Mouse (Mus musculus) lung, embryonic 15.5 days (tissue): ENCODE measurements around the gene Vps45. TPM values are rescaled to one million over a fixed set of nuclear protein-coding genes. Genes with fewer than 3 reads are reported as not detected.
"Not testable (repeated sequence)": the region's sequence is repeated elsewhere in the genome, so short reads cannot be mapped to it uniquely, and the experiment has no call there.

Experiments used
- ATAC-seq: fragments of 200-750 bp; cut with Nextera tagmentation; 2 replicates; pipeline ENCODE4 v1.8.0; 2017; ENCODE audit warnings: moderate number of reproducible peaks, borderline replicate concordance; ENCODE audit not compliant: low FRiP score, low TSS enrichment; ENCODE audit errors: extremely low read depth
- H3K27ac ChIP-seq: fragments of 300-500 bp; sonication (generic); 2 replicates; pipeline ENCODE4 v1.5.1; 2015; ENCODE audit warnings: moderate library complexity, mild to moderate bottlenecking, inconsistent platforms
- H3K27me3 ChIP-seq: fragments of 300-500 bp; sonication (generic); 2 replicates; pipeline ENCODE4 v1.6.1; 2015; ENCODE audit warnings: inconsistent platforms
- H3K36me3 ChIP-seq: fragments of 300-500 bp; sonication (generic); 2 replicates; pipeline ENCODE4 v1.6.1; 2015; ENCODE audit warnings: inconsistent platforms
- H3K4me1 ChIP-seq: fragments of 300-500 bp; sonication (generic); 2 replicates; pipeline ENCODE4 v1.6.1; 2015; ENCODE audit warnings: inconsistent platforms
- H3K4me2 ChIP-seq: fragments of 300-500 bp; sonication (generic); 2 replicates; pipeline ENCODE4 v1.6.1; 2015; ENCODE audit warnings: inconsistent platforms, mild to moderate bottlenecking, moderate library complexity
- H3K4me3 ChIP-seq: fragments of 300-500 bp; sonication (generic); 2 replicates; pipeline ENCODE4 v1.5.1; 2015; ENCODE audit warnings: mild to moderate bottlenecking, inconsistent platforms
- H3K9ac ChIP-seq: fragments of 300-500 bp; sonication (generic); 2 replicates; pipeline ENCODE4 v1.6.1; 2015; ENCODE audit warnings: inconsistent platforms
- H3K9me3 ChIP-seq: fragments of 300-500 bp; sonication (generic); 2 replicates; pipeline ENCODE4 v1.6.1; 2016; ENCODE audit warnings: inconsistent platforms
- WGBS: fragments of 180-500 bp; shearing (Covaris S2); methylation state at CpG from one replicate; pipeline ENCODE4 v1.1.7; 2015; 5-methylcytosine and 5-hydroxymethylcytosine counted together
- polyA plus RNA-seq: library from polyadenylated mRNA; unstranded; fragments of >200 nt; fragmentation: Nextera tagmentation; extraction: Ambion mirVana; gene quantifications from 2 replicates; pipeline ENCODE4 v1.2.1, GENCODE M21; 2015

Vps45 gene
- polyA plus RNA-seq, 1 experiment from 2014 or later: 32.2 TPM

DNA sequence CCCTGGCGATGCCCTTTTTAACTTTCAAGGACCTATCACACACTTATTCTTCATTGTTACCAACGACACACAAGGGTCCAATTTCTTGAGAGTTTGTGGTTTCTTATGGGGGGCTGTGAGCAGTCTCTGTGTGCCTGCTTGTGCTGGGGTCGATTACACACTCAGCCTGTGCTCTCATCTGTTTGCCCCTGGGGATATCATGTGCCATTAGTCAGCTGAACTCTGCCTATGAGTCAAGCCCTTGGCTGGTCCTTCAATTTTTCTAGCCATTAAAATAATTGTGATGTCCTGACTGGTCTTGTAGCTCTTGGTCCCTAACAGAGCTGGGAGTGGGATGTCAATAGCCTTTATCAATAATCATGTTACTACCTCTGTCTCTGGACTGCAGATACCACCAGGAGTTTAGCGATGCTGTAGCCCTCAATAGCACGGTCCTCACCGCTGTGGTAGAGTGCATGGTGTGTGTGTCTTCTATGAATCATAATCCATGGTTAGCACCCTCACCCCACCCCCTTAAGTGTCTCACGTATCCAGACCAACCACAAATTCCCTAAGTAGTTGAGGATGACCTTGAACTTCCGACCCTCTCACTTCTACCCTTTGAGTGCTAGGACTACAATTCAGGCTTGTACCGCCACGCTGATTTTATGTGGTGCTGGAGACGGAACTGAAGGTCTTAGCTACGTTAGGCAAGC is 77.8 kb downstream of the Vps45 start:
- H3K9ac ChIP-seq: no peak overlapping the region
- H3K4me2 ChIP-seq: no peak overlapping the region
- H3K4me3 ChIP-seq: no peak overlapping the region
- 72% methylated on average over 12 of the region's 12 CpGs for WGBS
- H3K4me1 ChIP-seq: peaks cover 9% of the 10 kb centered on the region
- H3K9me3 ChIP-seq: no peaks in the 10 kb centered on the region
- no peak for ATAC-seq
- H3K27ac ChIP-seq: no peak overlapping the region
- H3K36me3 ChIP-seq: no peaks in the 10 kb centered on the region
- no peaks in the 10 kb centered on the region; the same call in 1 of the 2 replicates for H3K27me3 ChIP-seq

DNA sequence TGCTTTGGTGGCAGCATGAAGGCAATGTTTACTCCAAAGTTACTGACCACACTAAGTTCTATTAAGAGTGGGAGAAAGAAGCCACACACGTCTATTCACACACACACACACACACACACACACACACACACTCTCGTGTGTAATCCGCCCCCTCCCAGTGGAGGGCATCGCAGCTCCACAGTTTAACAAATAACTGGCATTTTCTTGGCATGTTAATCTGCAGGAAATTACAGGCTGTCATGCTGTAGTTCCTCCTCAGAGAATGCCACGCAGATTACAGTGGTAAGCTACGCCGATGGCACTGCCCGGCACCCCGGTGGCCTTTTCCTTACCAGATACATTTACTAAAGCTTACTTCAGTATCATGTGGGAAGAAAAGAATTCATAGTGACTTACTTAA is 80.0 kb downstream of the Vps45 start:
- no peak overlapping the region for H3K4me3 ChIP-seq
- ATAC-seq: no peak
- no peaks in the 10 kb centered on the region for H3K36me3 ChIP-seq
- no peak overlapping the region for H3K4me2 ChIP-seq
- H3K9ac ChIP-seq: no peak overlapping the region
- 71% methylated on average over 9 of the region's 9 CpGs for WGBS
- H3K4me1 ChIP-seq: peaks cover 3% of the 10 kb centered on the region
- peaks cover 5% of the 10 kb centered on the region; the same call in 1 of the 2 replicates for H3K27me3 ChIP-seq
- no peaks in the 10 kb centered on the region for H3K9me3 ChIP-seq
- no peak overlapping the region for H3K27ac ChIP-seq

DNA sequence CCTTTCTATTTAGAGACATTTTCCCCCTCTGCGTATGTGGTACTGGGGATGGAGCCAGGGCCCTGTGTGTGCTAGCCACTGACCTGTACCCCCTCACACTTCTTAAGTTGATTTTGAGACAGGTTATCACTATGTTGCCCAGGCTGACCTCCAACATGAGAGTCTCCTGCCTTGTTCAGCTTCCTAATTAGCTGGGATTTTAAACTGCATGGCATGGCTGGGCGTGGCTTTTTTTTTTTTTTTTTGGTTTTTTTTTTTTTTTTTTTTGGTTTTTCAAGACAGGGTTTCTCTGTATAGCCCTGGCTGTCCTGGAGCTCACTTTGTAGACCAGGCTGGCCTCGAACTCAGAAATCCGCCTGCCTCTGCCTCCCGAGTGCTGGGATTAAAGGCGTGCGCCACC is 80.7 kb downstream of the Vps45 start:
- ATAC-seq, H3K9ac ChIP-seq: not testable (repeated sequence)

DNA sequence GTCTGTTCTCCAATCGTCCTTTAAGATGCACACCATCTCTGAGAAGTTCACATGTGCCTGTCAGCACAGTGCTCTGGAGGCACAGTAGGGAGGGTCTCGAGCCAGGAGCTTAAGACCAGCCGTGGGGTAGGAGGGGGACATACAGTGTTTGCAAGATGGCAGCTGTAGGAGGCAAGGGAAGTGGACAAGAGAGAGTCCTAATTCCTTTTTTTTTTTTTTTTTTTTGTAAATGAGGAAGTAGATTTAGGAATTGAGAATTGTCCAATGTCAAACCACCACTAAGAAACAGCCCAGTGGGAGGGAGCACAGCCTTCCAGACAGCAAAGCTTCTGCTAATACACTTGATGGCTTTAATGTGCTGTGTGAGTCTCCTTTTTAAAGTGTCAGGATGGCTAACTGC is 81.2 kb downstream of the Vps45 start:
- Histone ChIP-seq H3K36me3 (no peaks in the 10 kb centered on the region), H3K9me3 (no peaks in the 10 kb centered on the region), H3K9ac (no peak overlapping the region), H3K27me3 (peaks cover 11% of the 10 kb centered on the region; the same call in 1 of the 2 replicates), H3K4me2 (no peak overlapping the region), H3K27ac (no peak overlapping the region), H3K4me1 (peaks cover 11% of the 10 kb centered on the region), H3K4me3 (no peak overlapping the region)
- no peak for ATAC-seq
- 55% methylated on average over 3 of the region's 3 CpGs for WGBS

More for the DNA sequence above, 80.7 kb downstream of the Vps45 start:
- not testable (repeated sequence) for H3K9me3 ChIP-seq, H3K4me3 ChIP-seq, H3K27ac ChIP-seq, H3K4me2 ChIP-seq, H3K4me1 ChIP-seq, H3K36me3 ChIP-seq
- 91% methylated on average over 7 of the region's 7 CpGs for WGBS
- H3K27me3 ChIP-seq: peaks cover 10% of the 10 kb centered on the region; the same call in 1 of the 2 replicates

DNA sequence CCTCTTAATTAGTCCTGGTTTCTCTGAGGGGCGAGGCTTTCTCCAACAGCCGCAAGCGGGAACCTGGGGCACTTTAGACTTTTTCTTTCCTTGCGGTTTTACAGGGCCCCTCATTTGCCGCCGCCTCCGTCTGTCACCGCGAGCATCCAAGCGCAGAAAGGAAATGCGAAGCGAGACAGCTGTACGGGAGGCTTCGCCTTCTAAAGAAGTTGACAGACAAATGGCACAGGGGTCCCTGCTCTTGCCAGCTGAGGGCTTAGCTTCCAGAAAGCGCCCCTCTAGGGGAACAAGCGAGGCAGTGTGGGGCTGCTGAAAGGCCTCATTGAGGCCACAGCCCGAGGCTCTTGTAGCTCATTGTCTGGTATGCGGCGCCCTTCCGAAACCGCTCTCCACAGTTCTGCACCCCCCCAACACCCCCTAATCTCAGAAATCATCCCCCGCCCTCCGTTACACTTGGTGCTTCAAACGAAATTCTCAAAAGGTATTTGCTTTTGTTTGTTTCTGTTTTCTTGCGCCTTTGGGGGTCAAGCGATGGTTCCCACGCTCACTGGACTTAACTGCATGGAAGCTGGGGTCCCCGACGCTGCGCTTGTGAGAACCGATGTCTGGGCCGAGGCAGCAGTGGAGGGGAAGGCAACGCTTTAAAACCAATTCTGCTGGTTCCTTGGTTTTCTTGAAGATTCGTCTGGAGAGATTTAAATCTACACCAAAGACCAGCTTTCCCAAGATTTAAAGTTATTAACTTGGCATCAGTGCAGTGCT is 85.2 kb downstream of the Vps45 start:
- no peaks in the 10 kb centered on the region for H3K9me3 ChIP-seq
- ATAC-seq: peak; percentile 59; the same call in 1 of the 2 replicates
- H3K36me3 ChIP-seq: no peaks in the 10 kb centered on the region
- no peak overlapping the region for H3K27ac ChIP-seq
- peaks cover 11% of the 10 kb centered on the region for H3K4me1 ChIP-seq
- peak overlapping the region; percentile 62 for H3K4me2 ChIP-seq
- H3K9ac ChIP-seq: peak overlapping the region; percentile 29
- peak overlapping the region; percentile 29 for H3K4me3 ChIP-seq
- WGBS: 6% methylated on average over 34 of the region's 34 CpGs
- H3K27me3 ChIP-seq: peaks cover 11% of the 10 kb centered on the region; the same call in 1 of the 2 replicates

DNA sequence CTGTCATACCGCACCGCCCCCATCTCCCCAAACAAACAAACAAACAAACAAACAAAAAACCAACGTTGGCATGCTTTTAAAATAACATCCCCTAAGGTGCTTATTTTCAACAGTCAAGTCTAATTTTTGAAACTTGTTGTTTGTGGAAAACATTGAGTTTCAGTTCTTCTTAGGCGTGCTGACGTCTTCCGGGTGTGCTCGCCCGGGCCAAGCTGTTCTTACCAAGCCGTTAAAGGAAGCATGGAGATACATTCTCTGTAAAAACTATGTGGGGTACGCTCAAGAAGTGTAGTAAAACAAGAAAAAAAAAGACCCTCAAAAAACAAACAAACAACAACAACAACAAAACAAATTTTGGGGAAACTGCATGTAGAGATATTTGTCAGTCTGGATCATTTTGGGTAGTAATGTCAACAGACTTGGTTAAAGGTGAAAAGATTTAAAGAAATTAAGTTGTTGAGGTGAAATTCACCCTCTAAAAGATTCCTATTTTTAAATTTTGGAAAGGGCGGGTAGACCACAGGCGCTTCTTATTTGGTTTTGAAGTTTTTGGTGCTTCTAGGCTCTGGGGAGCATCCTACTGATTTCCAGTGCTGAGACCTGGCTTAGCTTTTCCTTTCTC is 85.9 kb downstream of the Vps45 start:
- H3K4me1 ChIP-seq: peaks cover 11% of the 10 kb centered on the region
- ATAC-seq: no peak
- peak overlapping the region; percentile 62 for H3K4me2 ChIP-seq
- H3K27me3 ChIP-seq: peaks cover 11% of the 10 kb centered on the region; the same call in 1 of the 2 replicates
- no peaks in the 10 kb centered on the region for H3K36me3 ChIP-seq
- H3K9me3 ChIP-seq: no peaks in the 10 kb centered on the region
- no peak overlapping the region for H3K27ac ChIP-seq
- peak overlapping the region; percentile 29; the same call in 1 of the 2 replicates for H3K9ac ChIP-seq
- 68% methylated on average over 12 of the region's 12 CpGs for WGBS
- H3K4me3 ChIP-seq: peak overlapping the region; percentile 29

DNA sequence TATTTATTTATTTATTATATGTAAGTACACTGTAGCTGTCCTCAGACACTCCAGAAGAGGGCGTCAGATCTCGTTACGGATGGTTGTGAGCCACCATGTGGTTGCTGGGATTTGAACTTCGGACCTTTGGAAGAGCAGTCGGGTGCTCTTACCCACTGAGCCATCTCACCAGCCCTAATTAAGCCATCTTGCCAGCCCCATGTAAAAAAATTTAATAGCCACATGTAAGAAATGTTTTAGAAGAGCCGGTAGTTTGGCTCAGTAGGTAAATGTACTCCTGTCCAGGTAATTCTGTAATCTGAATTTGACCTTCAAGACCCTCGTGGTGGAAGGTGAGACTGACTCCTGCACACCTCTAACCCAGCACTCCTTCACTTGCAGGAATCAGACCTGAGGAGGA is 87.6 kb downstream of the Vps45 start:
- ATAC-seq, H3K36me3 ChIP-seq, H3K4me3 ChIP-seq, H3K9ac ChIP-seq, H3K9me3 ChIP-seq, H3K4me2 ChIP-seq, H3K27ac ChIP-seq: not testable (repeated sequence)
- WGBS: 52% methylated on average over 7 of the region's 7 CpGs
- peaks cover 11% of the 10 kb centered on the region; the same call in 1 of the 2 replicates for H3K27me3 ChIP-seq
- peaks cover 16% of the 10 kb centered on the region for H3K4me1 ChIP-seq

DNA sequence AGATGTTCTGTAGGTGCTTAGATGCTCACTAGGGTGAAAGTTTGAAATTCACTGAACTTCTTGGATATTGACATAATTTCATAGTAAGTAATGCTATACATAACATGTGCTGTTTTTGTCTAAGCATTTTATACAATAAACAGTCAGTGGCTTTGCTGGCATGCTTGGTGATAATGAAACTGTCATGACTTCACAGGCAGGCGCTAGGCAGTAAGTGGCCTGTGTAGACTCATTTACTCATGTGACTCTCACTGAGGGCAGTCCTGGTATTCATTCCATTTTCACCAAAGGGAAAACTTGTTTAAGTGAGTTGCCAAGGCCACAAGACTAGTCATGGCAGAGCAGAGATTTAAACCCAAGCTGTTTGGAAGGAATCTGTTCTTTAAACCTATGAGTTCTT is 89.0 kb downstream of the Vps45 start:
- no peak for ATAC-seq
- H3K4me1 ChIP-seq: peaks cover 16% of the 10 kb centered on the region
- H3K9me3 ChIP-seq: no peaks in the 10 kb centered on the region
- WGBS: 70% methylated on average over 1 of the region's 1 CpGs
- H3K36me3 ChIP-seq: no peaks in the 10 kb centered on the region
- H3K9ac ChIP-seq: no peak overlapping the region
- no peak overlapping the region for H3K4me2 ChIP-seq
- H3K4me3 ChIP-seq: no peak overlapping the region
- H3K27me3 ChIP-seq: peaks cover 11% of the 10 kb centered on the region; the same call in 1 of the 2 replicates
- no peak overlapping the region for H3K27ac ChIP-seq

DNA sequence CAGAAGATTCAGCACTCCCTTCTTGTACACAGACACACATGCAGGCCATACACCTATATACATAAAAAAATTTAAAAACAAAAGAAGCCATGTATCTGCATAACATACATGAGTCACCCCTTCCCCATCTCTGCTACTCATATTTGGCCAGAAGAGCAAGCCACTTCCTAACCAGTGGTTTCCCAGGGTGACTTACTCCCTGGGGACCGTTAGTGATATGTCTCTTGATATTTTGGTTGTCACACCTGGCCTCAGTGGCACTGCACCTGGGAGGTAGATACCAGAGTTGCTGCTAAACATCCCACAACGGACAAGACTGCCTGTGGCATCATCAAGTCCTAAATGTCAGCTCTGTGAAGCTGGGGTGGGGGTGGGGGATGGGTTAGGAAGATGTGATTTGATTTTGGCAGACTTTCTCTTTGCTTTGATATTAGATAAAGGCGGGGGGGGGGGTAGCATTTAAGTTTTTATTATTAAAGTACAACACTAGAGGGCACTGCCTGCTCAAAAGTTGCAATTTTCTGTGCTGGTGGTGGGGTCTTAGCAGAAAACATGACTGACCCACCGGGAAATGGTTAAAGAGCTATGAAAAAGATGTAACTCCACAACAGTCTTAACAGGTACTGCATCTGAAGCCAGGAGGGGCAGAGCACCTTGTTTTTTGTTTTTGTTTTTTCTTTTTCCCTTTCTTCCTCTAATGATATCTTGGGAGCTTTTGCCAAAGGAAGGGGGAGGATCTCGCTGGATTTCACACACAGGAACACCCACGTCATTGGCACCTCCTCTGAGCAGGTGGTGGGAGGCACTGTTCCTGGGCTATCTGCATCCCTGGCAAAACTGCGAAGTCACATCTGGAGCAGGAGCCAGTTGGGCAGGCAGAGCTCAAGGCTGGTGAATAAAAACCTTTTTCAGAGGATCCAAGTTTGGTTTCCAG is 92.5 kb downstream of the Vps45 start:
- Histone ChIP-seq H3K4me2 (peak overlapping the region; percentile 37; the same call in 1 of the 2 replicates), H3K27me3 (no peaks in the 10 kb centered on the region), H3K36me3 (no peaks in the 10 kb centered on the region), H3K4me3 (no peak overlapping the region), H3K9me3 (no peaks in the 10 kb centered on the region), H3K9ac (no peak overlapping the region), H3K4me1 (peaks cover 5% of the 10 kb centered on the region), H3K27ac (no peak overlapping the region)
- no peak for ATAC-seq
- 5% methylated on average over 7 of the region's 7 CpGs for WGBS

DNA sequence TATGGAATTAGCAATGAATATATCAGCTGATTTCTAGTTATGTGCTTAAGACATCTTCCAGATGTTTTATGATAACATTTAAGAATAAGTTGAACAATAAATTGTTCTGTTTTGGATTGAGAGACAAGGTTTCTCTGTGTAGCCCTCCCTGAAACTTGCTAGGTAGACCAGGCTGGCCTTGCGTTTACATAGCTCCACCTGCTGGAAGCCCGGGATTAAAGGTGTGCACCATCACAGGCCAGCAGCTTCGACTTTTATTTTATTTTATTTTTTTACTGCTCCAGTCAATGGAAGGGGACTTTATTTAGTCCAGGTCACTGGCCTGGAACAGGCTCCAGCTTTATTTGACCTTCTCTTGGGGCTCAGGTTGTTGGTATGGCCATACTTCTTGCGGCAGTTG is 94.6 kb downstream of the Vps45 start:
- no peak overlapping the region for H3K27ac ChIP-seq
- H3K4me1 ChIP-seq: peaks cover 5% of the 10 kb centered on the region
- no peak for ATAC-seq
- WGBS: 38% methylated on average over 4 of the region's 4 CpGs
- H3K27me3 ChIP-seq: no peaks in the 10 kb centered on the region
- no peaks in the 10 kb centered on the region for H3K36me3 ChIP-seq
- H3K9me3 ChIP-seq: no peaks in the 10 kb centered on the region
- H3K4me3 ChIP-seq: no peak overlapping the region
- H3K4me2 ChIP-seq: no peak overlapping the region
- no peak overlapping the region for H3K9ac ChIP-seq

DNA sequence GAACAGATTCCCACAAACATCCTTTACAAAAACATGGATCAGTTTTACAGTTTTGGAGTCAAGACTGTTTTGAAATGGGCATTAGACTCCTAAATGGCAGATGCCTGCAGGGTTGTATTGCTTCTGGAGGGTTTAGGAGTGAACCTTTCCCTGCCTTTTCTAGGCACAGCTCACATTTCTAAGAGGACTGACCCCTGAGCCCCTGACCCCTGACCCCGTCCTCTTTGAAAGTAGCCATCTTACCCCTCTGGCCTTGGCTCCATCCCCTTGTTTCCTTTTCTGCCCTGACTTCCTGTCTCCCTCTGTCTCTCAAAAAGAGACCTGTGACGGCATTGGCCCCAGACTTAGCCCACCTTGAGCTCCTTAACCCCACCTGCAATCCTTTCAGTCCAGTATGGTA is 95.0 kb downstream of the Vps45 start:
- H3K27ac ChIP-seq: no peak overlapping the region
- no peak overlapping the region for H3K4me2 ChIP-seq
- no peak for ATAC-seq
- H3K9ac ChIP-seq: no peak overlapping the region
- H3K9me3 ChIP-seq: no peaks in the 10 kb centered on the region
- H3K27me3 ChIP-seq: no peaks in the 10 kb centered on the region
- H3K36me3 ChIP-seq: no peaks in the 10 kb centered on the region
- WGBS: 43% methylated on average over 2 of the region's 2 CpGs
- peaks cover 5% of the 10 kb centered on the region for H3K4me1 ChIP-seq
- H3K4me3 ChIP-seq: no peak overlapping the region
